Mouse (Mus musculus): Measurements from ENCODE around the gene Fam214a.

Fam214a gene

GRCm38 (mm10) chr9:75033141-75033540 is 80.5 kb downstream of the Fam214a start:
- DNase-seq (ENCODE audit: low spot score): no peak

- no peak for DNase-seq (ENCODE audit: low spot score)
These were observed 82.0 kb downstream of the Fam214a start for GRCm38 (mm10) chr9:75034691-75035090.

- no peak for DNase-seq (ENCODE audit: low spot score)
These were observed 83.3 kb downstream of the Fam214a start for GRCm38 (mm10) chr9:75035944-75036343.

- peak; percentile 67 for DNase-seq (ENCODE audit: low spot score)
These were observed 85.0 kb downstream of the Fam214a start, which contains the start of gene Arpp19 for GRCm38 (mm10) chr9:75037451-75038356. Arpp19 (plus strand) TSS chr9:75037614.

GRCm38 (mm10) chr9:75038357-75038688 is 85.6 kb downstream of the Fam214a start:
- no peak for DNase-seq (ENCODE audit: low spot score)

- no peak for DNase-seq (ENCODE audit: low spot score)
These were observed 87.9 kb downstream of the Fam214a start for GRCm38 (mm10) chr9:75040566-75040965.

GRCm38 (mm10) chr9:75041840-75042525 is 89.3 kb downstream of the Fam214a start:
- no peak for DNase-seq (ENCODE audit: low spot score)

GRCm38 (mm10) chr9:75043191-75043590 is 90.5 kb downstream of the Fam214a start:
- no peak for DNase-seq (ENCODE audit: low spot score)

GRCm38 (mm10) chr9:75047079-75047478 is 94.4 kb downstream of the Fam214a start:
- DNase-seq (ENCODE audit: low spot score): no peak

- DNase-seq (ENCODE audit: low spot score): no peak
These were observed 96.4 kb downstream of the Fam214a start for GRCm38 (mm10) chr9:75049100-75049499.

GRCm38 (mm10) chr9:75050003-75050402 is 97.3 kb downstream of the Fam214a start:
- no peak for DNase-seq (ENCODE audit: low spot score)

GRCm38 (mm10) chr9:75051841-75052240 is 99.2 kb downstream of the Fam214a start:
- no peak for DNase-seq (ENCODE audit: low spot score)

- no peak for DNase-seq (ENCODE audit: low spot score)
These were observed 102.4 kb downstream of the Fam214a start for GRCm38 (mm10) chr9:75055046-75055445.

GRCm38 (mm10) chr9:75064678-75065331 is 112.1 kb downstream of the Fam214a start:
- DNase-seq (ENCODE audit: low spot score): no peak

- no peak for DNase-seq (ENCODE audit: low spot score)
These were observed 117.9 kb downstream of the Fam214a start, which contains the start of gene Myo5a for GRCm38 (mm10) chr9:75070457-75071028. Myo5a (plus strand) TSS chr9:75071015.

GRCm38 (mm10) chr9:75071029-75071705 is 118.5 kb downstream of the Fam214a start:
- peak; percentile 71 for DNase-seq (ENCODE audit: low spot score)

GRCm38 (mm10) chr9:75071706-75072192 is 119.1 kb downstream of the Fam214a start:
- peak; percentile 29 for DNase-seq (ENCODE audit: low spot score)

- DNase-seq (ENCODE audit: low spot score): no peak
These were observed 119.7 kb downstream of the Fam214a start for GRCm38 (mm10) chr9:75072361-75072760.

- DNase-seq (ENCODE audit: low spot score): no peak
These were observed 124.5 kb downstream of the Fam214a start for GRCm38 (mm10) chr9:75077191-75077590.

All from spleen, adult 12 weeks (tissue).